Mouse (Mus musculus): ENCODE data around the gene Olfr39.
"Not testable (repeated sequence)": the region's sequence is repeated elsewhere in the genome, so short reads cannot be mapped to it uniquely, and the experiment has no call there.

Gene Olfr39

DNA sequence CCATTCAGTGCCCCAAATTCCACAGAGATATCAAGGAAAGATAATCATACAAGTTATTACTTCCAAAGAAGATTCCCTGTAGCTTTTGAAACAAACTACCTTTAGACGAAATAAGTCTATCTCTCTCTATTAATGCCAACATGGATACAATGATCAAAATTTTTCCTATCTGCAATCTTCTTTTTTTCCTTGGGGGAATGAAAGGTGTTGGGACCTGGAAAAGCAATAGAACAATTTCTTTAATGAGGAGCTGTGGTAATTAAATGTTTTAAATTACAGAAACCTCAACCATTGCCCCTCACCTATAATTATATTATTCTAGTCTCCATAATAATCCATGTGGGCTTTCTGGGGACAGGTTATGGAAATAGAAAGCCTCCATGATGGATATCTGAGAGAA, at the start of gene Olfr39:
Gene Olfr39 (plus strand): TSS at position 301 of the 400 bp plus-strand sequence.
- no peak for DNase-seq (ENCODE audit: extremely low read depth, insufficient read length, low spot score)

DNA sequence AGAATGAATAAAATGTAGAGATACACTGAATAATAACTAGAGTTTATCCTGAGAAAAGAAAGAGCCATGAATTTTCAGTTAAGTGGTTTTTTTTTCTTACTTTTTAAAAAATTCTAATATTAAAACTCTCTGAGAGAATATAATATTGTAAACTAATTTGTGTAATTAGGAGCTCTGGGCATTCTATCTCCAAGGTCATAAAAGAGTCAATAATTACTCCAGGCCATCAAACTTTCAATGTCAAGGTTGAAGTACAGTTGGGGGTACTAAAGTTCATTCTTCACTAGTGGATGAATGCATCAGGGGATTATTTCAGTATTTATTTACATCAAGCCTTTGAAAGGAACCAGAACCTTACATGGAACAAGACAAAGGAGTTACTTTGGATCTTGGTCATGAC, 45.3 kb upstream of the Olfr39 start, which contains the start of gene Olfr872:
Gene Olfr872 (plus strand): TSS at position 301 of the 400 bp plus-strand sequence.
- no peak for DNase-seq (ENCODE audit: extremely low read depth, insufficient read length, low spot score)

DNA sequence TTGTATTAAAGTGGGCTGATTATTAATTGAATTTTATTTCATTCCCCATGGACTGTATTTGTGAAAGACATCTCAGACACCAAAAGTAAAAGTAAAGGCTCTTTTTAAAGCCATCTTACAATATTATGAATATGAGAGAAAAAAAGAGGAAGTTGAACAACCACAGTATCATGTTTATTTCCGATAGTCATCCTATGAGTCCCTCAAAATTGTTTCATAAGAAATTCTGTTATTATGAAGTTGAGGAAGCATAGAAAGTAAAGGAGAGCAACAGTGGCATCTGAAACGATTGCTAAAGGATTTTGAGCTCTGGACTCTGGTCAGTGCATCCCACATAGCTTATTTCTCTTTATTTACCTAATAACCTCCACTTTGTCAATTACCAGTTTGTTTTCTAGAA, 44.8 kb upstream of the Olfr39 start:
- no peak for DNase-seq (ENCODE audit: extremely low read depth, insufficient read length, low spot score)

DNA sequence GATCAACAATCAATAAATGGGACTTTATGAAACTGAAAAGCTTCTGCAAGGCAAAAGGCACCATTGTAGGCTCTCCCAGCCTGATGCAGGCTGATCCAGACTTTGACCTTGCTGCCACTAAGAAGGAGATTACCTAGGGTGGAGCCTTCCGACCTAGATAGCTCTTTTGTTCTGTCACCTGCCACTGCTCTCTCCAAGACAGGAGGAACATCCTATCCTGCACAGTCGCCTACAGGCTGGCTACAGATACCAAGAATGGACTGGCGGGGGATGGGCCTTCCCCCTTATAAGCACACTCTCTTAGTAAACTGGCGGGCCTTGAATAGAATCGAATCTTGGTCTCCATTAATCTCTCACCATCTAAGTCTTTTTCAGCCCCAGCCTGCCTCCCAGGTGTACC, 13.4 kb downstream of the Olfr39 start:
- DNase-seq (ENCODE audit: extremely low read depth, insufficient read length, low spot score) = not testable (repeated sequence)

DNA sequence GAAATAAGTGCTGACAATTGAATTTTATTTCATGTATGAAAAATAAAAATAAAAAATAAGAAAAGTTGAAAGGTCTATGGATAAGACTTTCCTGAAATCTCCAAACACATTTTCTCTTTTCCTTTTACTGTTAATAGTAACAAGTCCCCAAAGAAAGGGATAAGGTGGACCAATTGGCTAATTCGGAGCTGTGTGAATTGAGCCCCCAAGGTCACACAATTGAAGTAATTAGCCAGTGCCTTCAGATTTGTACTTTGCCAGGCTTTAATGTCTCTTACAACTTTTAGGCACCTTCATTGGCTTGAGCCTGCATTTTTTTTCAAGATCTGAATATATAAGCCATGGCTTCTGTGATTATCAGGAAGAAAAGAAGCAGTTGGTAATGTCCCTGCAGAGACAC, 16.1 kb downstream of the Olfr39 start, which contains the start of gene Olfr873:
Gene Olfr873 (plus strand): TSS at position 301 of the 400 bp plus-strand sequence.
- DNase-seq (ENCODE audit: extremely low read depth, insufficient read length, low spot score) = no peak

DNA sequence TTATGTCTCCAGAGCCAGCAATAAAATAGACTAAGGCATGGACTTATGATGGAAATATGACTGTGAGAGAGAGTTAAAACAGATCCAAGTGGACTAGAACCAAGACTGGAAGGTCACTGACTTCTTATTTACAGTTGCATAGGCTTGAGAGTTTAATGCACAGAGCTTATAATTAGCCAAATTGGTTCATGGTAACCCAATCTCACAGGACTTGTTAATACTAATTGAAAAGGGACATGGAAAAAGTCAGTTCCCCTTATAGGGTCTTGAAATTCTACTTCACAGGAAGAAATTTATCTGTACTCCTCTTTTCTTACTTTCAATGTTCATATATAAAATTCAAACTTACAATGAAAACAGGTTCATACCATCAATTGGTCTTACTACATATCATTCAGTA, 53.8 kb downstream of the Olfr39 start, which contains the start of gene Olfr18:
Gene Olfr18 (minus strand): TSS at position 101 of the 400 bp plus-strand sequence.
- no peak for DNase-seq (ENCODE audit: extremely low read depth, insufficient read length, low spot score)

Measured in 3134 (cell line).